In the genomic region with DNA sequence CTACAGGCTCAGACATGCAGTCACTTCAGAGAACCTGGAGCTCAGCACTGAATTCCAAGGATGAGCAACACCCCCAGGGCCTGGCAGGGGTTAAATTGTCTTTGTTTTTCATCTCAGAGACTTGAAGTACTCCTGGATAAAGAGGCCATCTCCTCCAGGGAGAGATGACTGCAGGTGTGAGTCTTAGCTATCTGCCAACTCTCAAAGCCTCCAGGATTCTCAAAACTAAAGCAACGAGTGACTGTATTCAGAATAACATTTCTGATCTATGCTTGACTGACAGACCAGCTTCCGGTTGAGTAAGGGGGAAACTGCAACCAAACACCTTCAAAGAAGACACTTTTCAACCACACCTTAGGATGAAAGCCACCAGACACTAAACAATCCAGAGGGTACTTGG, we compare ENCODE assay signal across 9 mouse cellular contexts. TPM values are rescaled to one million over a fixed set of nuclear protein-coding genes. Genes with fewer than 3 reads are reported as not detected.
A peak's percentile ranks its signal among the peaks of the same experiment; 100 is the strongest.
DNase-seq lines count a peak whose midpoint lies in the region; ATAC-seq and TF ChIP-seq lines count a peak whose summit lies in the region.
"Had no signal": no experiment of that assay in that cellular context is flagged by ENCODE, and none has a peak within 500 bp of the region (broad histone marks: within the 10 kb centered on the region; RNA-seq: fewer than 3 reads in every experiment).

No protein-coding gene starts in this region.

- TF ChIP-seq POLR2A in CH12.LX (IDR thresholded peaks at IDR 0.05; ENCODE audit: low read depth, low read length) = no peak

- in situ Hi-C loops in CH12.LX (cut with MboI; ENCODE audit: low pct_ligation_motif_present, low pct_unique_long_range_greater_than_20kb, low sequenced_read_pairs) = no loop called here

- no peak for TF ChIP-seq CTCF in CH12.LX (conservative IDR thresholded peaks at IDR 0.05 in 1 of 2, IDR thresholded peaks at IDR 0.05 in 1 of 2; ENCODE audit: low read depth in 2 of 2, low read length in 2 of 2)

- 20% methylated on average over 2 of the region's 2 CpGs for WGBS in kidney, embryonic 16.5 days
- 62% methylated on average over 2 of the region's 2 CpGs for WGBS in forebrain, embryonic 14.5 days

- TF ChIP-seq EP300 in CH12.LX (IDR thresholded peaks at IDR 0.05; ENCODE audit: low read length) = peak; percentile 59

- H3K9ac ChIP-seq in kidney, embryonic 16.5 days (replicated peaks; ENCODE audit: low read length) = peak overlapping the region; percentile 17; the same call in 1 of the 2 replicates
- peak overlapping the region; percentile 81 for H3K9ac ChIP-seq in CH12.LX (ENCODE audit: insufficient read depth, low read depth)
- peak overlapping the region; percentile 35; the same call in 1 of the 2 replicates for H3K9ac ChIP-seq in forebrain, embryonic 14.5 days (ENCODE audit: low read length)

- no peak for ATAC-seq in kidney, embryonic 16.5 days (ENCODE audit: low FRiP score, low TSS enrichment)
- no peak for ATAC-seq in forebrain, embryonic 14.5 days

- H3K9me3 ChIP-seq in kidney, embryonic 16.5 days (ENCODE audit: low read length) = no peaks in the 10 kb centered on the region
- H3K9me3 ChIP-seq in CH12.LX (replicated peaks; ENCODE audit: low read length) = peaks cover 3% of the 10 kb centered on the region
- H3K9me3 ChIP-seq in forebrain, embryonic 14.5 days (replicated peaks; ENCODE audit: control insufficient read depth, low read length) = no peaks in the 10 kb centered on the region

- peak overlapping the region; percentile 14; the same call in 1 of the 2 replicates for H3K4me2 ChIP-seq in kidney, embryonic 16.5 days (replicated peaks; ENCODE audit: low read depth, low read length)
- H3K4me2 ChIP-seq in CH12.LX (ENCODE audit: insufficient read depth, low read depth, poor library complexity, severe bottlenecking) = peak overlapping the region; percentile 81
- peak overlapping the region; percentile 84; the same call in 1 of the 2 replicates for H3K4me2 ChIP-seq in forebrain, embryonic 14.5 days (ENCODE audit: low read length)

- dilution Hi-C loops in CH12.LX (cut with MboI; ENCODE audit: extremely low pct_ligation_motif_present, extremely low pct_unique_long_range_greater_than_20kb, low sequenced_read_pairs) = no loop called here

- H3K4me3 ChIP-seq in kidney, embryonic 16.5 days (ENCODE audit: low read length) = no peak overlapping the region
- H3K4me3 ChIP-seq in CH12.LX (replicated peaks in 1 of 3; ENCODE audit: low read depth in 2 of 3, low read length in 2 of 3, poor library complexity in 1 of 3) = peak overlapping the region in 2 of 3 experiments; percentile 84 to 85
- no peak overlapping the region for H3K4me3 ChIP-seq in forebrain, embryonic 14.5 days (ENCODE audit: low read depth, low read length)

- TF ChIP-seq RAD21 in CH12.LX (IDR thresholded peaks at IDR 0.05; ENCODE audit: low read depth, low read length) = no peak

- peak overlapping the region; percentile 27; the same call in 1 of the 2 replicates for H3K27ac ChIP-seq in kidney, embryonic 16.5 days (ENCODE audit: low read length)
- H3K27ac ChIP-seq in CH12.LX (ENCODE audit: insufficient read depth, low read depth) = 0 out of 2 replicates have a peak overlapping the region, but pooled peaks have one; percentile 38
- no peak overlapping the region for H3K27ac ChIP-seq in forebrain, embryonic 14.5 days (ENCODE audit: low read depth, low read length)

- no peak for DNase-seq in kidney, postnatal 10 days
- peak; percentile 39 for DNase-seq in CH12.LX (ENCODE audit: extremely low read depth)
- DNase-seq in forebrain, embryonic 14.5 days (ENCODE audit: low spot score) = no peak
- DNase-seq in naive thymus-derived CD4-positive, alpha-beta T cell, adult 2 months (ENCODE audit: low read depth) = peak; percentile 80
- DNase-seq in cerebellum, adult 8-10 months = no peak
- no peak for DNase-seq in layer of hippocampus, adult 8-10 months (ENCODE audit: low spot score in 2 of 2)
- no peak for DNase-seq in layer of hippocampus, postnatal 10 days (ENCODE audit: low spot score in 2 of 2)
- DNase-seq: heart, postnatal 14 days had no signal

- H3K79me2 ChIP-seq in CH12.LX (replicated peaks; ENCODE audit: control insufficient read depth, extremely low read depth, insufficient read depth, poor library complexity, severe bottlenecking) = peaks cover 58% of the 10 kb centered on the region

- H3K36me3 ChIP-seq in kidney, embryonic 16.5 days (ENCODE audit: insufficient read depth, low read length) = no peaks in the 10 kb centered on the region
- H3K36me3 ChIP-seq in CH12.LX (replicated peaks in 1 of 2; ENCODE audit: control insufficient read depth in 1 of 2, insufficient read depth in 1 of 2, low read length in 1 of 2) = peaks cover 0 to 13% of the 10 kb centered on the region in 2 experiments
- no peaks in the 10 kb centered on the region for H3K36me3 ChIP-seq in forebrain, embryonic 14.5 days (ENCODE audit: control insufficient read depth, insufficient read depth, low read length)

- peaks cover 36% of the 10 kb centered on the region for H3K4me1 ChIP-seq in kidney, embryonic 16.5 days (ENCODE audit: insufficient read depth, low read length)
- peaks cover 10 to 53% of the 10 kb centered on the region in 2 experiments for H3K4me1 ChIP-seq in CH12.LX (ENCODE audit: control insufficient read depth in 1 of 2, insufficient read depth in 2 of 2)
- peaks cover 19% of the 10 kb centered on the region for H3K4me1 ChIP-seq in forebrain, embryonic 14.5 days (ENCODE audit: control insufficient read depth, insufficient read depth, low read length)

- no peaks in the 10 kb centered on the region for H3K27me3 ChIP-seq in kidney, embryonic 16.5 days (ENCODE audit: insufficient read depth, low read length)
- H3K27me3 ChIP-seq in CH12.LX (replicated peaks) = no peaks in the 10 kb centered on the region
- no peaks in the 10 kb centered on the region for H3K27me3 ChIP-seq in forebrain, embryonic 14.5 days (replicated peaks; ENCODE audit: control insufficient read depth, insufficient read depth, low read length)

TF ChIP-seq in CH12.LX, 34 proteins besides CTCF, POLR2A, EP300 and RAD21:
- peak; percentile 29; the same call in 1 of the 2 replicates for TF ChIP-seq IRF4 (IDR thresholded peaks at IDR 0.05; ENCODE audit: low read depth, low read length)
- TF ChIP-seq TBP (conservative IDR thresholded peaks at IDR 0.05; ENCODE audit: low read depth, low read length) = 0 out of 2 replicates have a peak, but pooled peaks have one; percentile 13
- TF ChIP-seq RCOR1 (conservative IDR thresholded peaks at IDR 0.05; ENCODE audit: low read depth, low read length) = no peak
- 0 out of 2 replicates have a peak, but pooled peaks have one; percentile 25 for TF ChIP-seq BHLHE40 (IDR thresholded peaks at IDR 0.05; ENCODE audit: low read depth, low read length)
- 0 out of 2 replicates have a peak, but pooled peaks have one; percentile 16 for TF ChIP-seq TCF12 (IDR thresholded peaks at IDR 0.05; ENCODE audit: low read depth, low read length)
- peak; percentile 26; the same call in 1 of the 2 replicates for TF ChIP-seq ELF1 (IDR thresholded peaks at IDR 0.05; ENCODE audit: low read depth, low read length)
- no peak for TF ChIP-seq MEF2A (IDR thresholded peaks at IDR 0.05; ENCODE audit: borderline replicate concordance, low read depth, low read length)

RNA-seq across cellular contexts. Expression of gene Nup210, which starts 1.9 kb away (rescaled TPM):
- 26.4 and 29.4 TPM in 2 replicates for polyA plus RNA-seq in kidney, embryonic 16.5 days (2015; fragmentation: Nextera tagmentation; extraction: Ambion mirVana)
- total RNA-seq in CH12.LX (2012; rRNA removed) (103 TPM in 2 replicates), CH12.LX (2014; rRNA removed) (40.5 and 41.9 TPM in 2 replicates)
- polyA plus RNA-seq in CH12.LX (2012; ENCODE audit: insufficient read length, low read depth) = 56.9 and 73.1 TPM in 2 replicates
- polyA plus RNA-seq in forebrain, embryonic 14.5 days (2014; fragmentation: Nextera tagmentation; extraction: Ambion mirVana) = 13.9 and 15.6 TPM in 2 replicates
- 10 to 100 TPM; 17.1 to 30.9 (median 20.7) TPM for total RNA-seq in layer of hippocampus, adult 8-10 months (2022)
- 10 to 100 TPM; 30.7 to 42.1 TPM for total RNA-seq in layer of hippocampus, postnatal 10 days (2021)

RNA-seq across cellular contexts. Expression of gene Hdac11, which starts 41.7 kb away (rescaled TPM):
- polyA plus RNA-seq in kidney, embryonic 16.5 days (2015; fragmentation: Nextera tagmentation; extraction: Ambion mirVana) = 15.5 and 15.7 TPM in 2 replicates
- total RNA-seq in CH12.LX (2012; rRNA removed) (0.55 and 2.1 TPM in 2 replicates), CH12.LX (2014; rRNA removed) (0.22 TPM in 1 of 2 replicates, not detected in the other)
- 0.53 and 0.57 TPM in 2 replicates for polyA plus RNA-seq in CH12.LX (2012; ENCODE audit: insufficient read length, low read depth)
- polyA plus RNA-seq in forebrain, embryonic 14.5 days (2014; fragmentation: Nextera tagmentation; extraction: Ambion mirVana) = 24.5 and 26.1 TPM in 2 replicates
- 100 to 1,000 TPM; 165 to 192 (median 179) TPM for total RNA-seq in layer of hippocampus, adult 8-10 months (2022)
- 100 to 1,000 TPM in 1 of 2 experiments, 10 to 100 TPM in 1; 96.2 to 103 TPM for total RNA-seq in layer of hippocampus, postnatal 10 days (2021)

Comparison
In these comparisons a context has a peak if more than half of its experiments do, and no peak if none do; other contexts are left out.
1. H3K4me2 ChIP-seq: peak in every context shown above with its lines; median percentile 84 in forebrain, embryonic 14.5 days; 81 in CH12.LX; 14 in kidney, embryonic 16.5 days.
2. H3K4me3 ChIP-seq: peak in CH12.LX (2 of 3); none in kidney, embryonic 16.5 days (single experiment) and forebrain, embryonic 14.5 days (single experiment).
3. H3K9ac ChIP-seq: peak in every context shown above with its lines; median percentile 81 in CH12.LX; 35 in forebrain, embryonic 14.5 days; 17 in kidney, embryonic 16.5 days.
4. DNase-seq: peak in CH12.LX (single experiment) and naive thymus-derived CD4-positive, alpha-beta T cell, adult 2 months (single experiment); none in kidney, postnatal 10 days (single experiment), forebrain, embryonic 14.5 days (single experiment), cerebellum, adult 8-10 months (single experiment), layer of hippocampus, adult 8-10 months (0 of 2) and layer of hippocampus, postnatal 10 days (0 of 2).
5. RNA of gene Hdac11, which starts 41.7 kb away (total RNA-seq): 165 to 192 TPM in layer of hippocampus, adult 8-10 months and 96.2 to 103 TPM in layer of hippocampus, postnatal 10 days; 0.22 to 2.1 TPM in CH12.LX; every median in the first group is over 10 times any median in the second.